Mouse (Mus musculus): ENCODE results near the gene Rbl1. TPM values are rescaled to one million over a fixed set of nuclear protein-coding genes. Genes with fewer than 3 reads are reported as not detected.

Gene Rbl1
- polyA plus RNA-seq, 1 experiment from 2014 or later, result 15.6 TPM

GRCm38 (mm10) chr2:157164101-157164500 lies 40.2 kb downstream of the Rbl1 start:
- no peaks in the 10 kb centered on the region for H3K4me1 ChIP-seq (replicated peaks; ENCODE audit: insufficient read depth, low read length)
- no peak for DNase-seq (ENCODE audit: low spot score)
- no peak for TF ChIP-seq CTCF (IDR thresholded peaks at IDR 0.05; ENCODE audit: low read depth)
- H3K4me2 ChIP-seq (ENCODE audit: low read length), result no peak overlapping the region
- no peak overlapping the region for H3K4me3 ChIP-seq (replicated peaks; ENCODE audit: low read depth, low read length)
- no peak for ATAC-seq (replicated peaks; ENCODE audit: low FRiP score, low read depth)
- H3K36me3 ChIP-seq (ENCODE audit: insufficient read depth, low read length), result peaks cover 26% of the 10 kb centered on the region
- no peak overlapping the region for H3K27ac ChIP-seq
- WGBS, result 81% methylated on average over 2 of the region's 2 CpGs
- H3K27me3 ChIP-seq (ENCODE audit: insufficient read depth, low read length), result no peaks in the 10 kb centered on the region
- H3K9ac ChIP-seq (ENCODE audit: low read depth, low read length), result no peak overlapping the region
- no peaks in the 10 kb centered on the region for H3K9me3 ChIP-seq (replicated peaks; ENCODE audit: low read length)

DNA sequence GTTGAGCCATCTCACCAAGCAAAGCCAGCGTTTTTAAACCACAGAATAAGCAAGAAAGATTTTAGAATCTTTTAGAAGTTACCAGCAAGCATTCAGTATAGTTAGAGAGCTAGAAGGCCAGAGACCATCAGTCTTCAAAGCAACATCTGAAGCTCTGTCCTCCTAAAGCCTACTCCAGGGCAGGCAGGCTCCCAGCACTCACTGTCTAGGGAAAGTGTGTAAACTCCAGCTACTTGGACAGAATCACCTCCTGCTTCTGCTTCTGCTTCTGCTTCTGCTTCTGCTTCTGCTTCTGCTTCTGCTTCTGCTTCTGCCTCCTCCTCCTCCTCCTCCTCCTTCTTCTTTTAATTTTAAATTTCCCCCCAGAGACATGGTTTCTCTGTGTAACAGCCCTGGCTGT lies 48.3 kb downstream of the Rbl1 start:
- peaks cover 23% of the 10 kb centered on the region for H3K36me3 ChIP-seq (ENCODE audit: insufficient read depth, low read length)
- 80% methylated on average over 1 of the region's 1 CpGs for WGBS
- no peaks in the 10 kb centered on the region for H3K9me3 ChIP-seq (replicated peaks; ENCODE audit: low read length)
- no peak for TF ChIP-seq CTCF (IDR thresholded peaks at IDR 0.05; ENCODE audit: low read depth)
- H3K4me3 ChIP-seq (replicated peaks; ENCODE audit: low read depth, low read length), result no peak overlapping the region
- H3K27ac ChIP-seq, result no peak overlapping the region
- H3K4me1 ChIP-seq (replicated peaks; ENCODE audit: insufficient read depth, low read length), result no peaks in the 10 kb centered on the region
- no peak overlapping the region for H3K4me2 ChIP-seq (ENCODE audit: low read length)
- no peak overlapping the region for H3K9ac ChIP-seq (ENCODE audit: low read depth, low read length)
- no peaks in the 10 kb centered on the region for H3K27me3 ChIP-seq (ENCODE audit: insufficient read depth, low read length)
- ATAC-seq (replicated peaks; ENCODE audit: low FRiP score, low read depth) (no peak), DNase-seq (ENCODE audit: low spot score) (no peak)

DNA sequence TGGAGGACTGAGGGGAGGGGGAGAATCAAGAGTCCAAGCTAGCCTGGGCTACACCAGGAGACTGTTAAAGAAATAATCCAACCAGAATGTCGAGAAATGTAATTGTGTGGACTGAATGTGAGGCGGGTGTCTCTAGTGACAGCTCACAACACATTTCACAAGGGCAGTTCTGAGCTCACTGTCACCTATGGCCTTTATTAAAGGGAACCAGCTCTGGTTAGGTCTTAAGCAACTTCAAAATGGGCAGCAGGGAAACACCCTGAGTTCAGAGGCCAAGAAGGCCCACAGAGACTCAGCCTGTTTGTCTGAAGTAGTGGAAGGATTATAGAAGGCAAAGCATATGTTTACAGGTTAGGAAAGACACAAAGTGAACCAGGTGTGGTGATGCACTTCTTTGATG lies 51.1 kb downstream of the Rbl1 start:
- TF ChIP-seq CTCF (IDR thresholded peaks at IDR 0.05; ENCODE audit: low read depth), result no peak
- WGBS, result 84% methylated on average over 2 of the region's 2 CpGs
- Histone ChIP-seq H3K36me3 (ENCODE audit: insufficient read depth, low read length) (peaks cover 27% of the 10 kb centered on the region; the same call in 1 of the 2 replicates), H3K4me1 (replicated peaks; ENCODE audit: insufficient read depth, low read length) (no peaks in the 10 kb centered on the region), H3K27ac (no peak overlapping the region), H3K9ac (ENCODE audit: low read depth, low read length) (no peak overlapping the region), H3K4me2 (ENCODE audit: low read length) (no peak overlapping the region), H3K4me3 (replicated peaks; ENCODE audit: low read depth, low read length) (no peak overlapping the region), H3K9me3 (replicated peaks; ENCODE audit: low read length) (no peaks in the 10 kb centered on the region), H3K27me3 (ENCODE audit: insufficient read depth, low read length) (no peaks in the 10 kb centered on the region)
- no peak for ATAC-seq (replicated peaks; ENCODE audit: low FRiP score, low read depth)
- DNase-seq (ENCODE audit: low spot score), result no peak

- no peak for DNase-seq (ENCODE audit: low spot score)
- Histone ChIP-seq H3K27me3 (ENCODE audit: insufficient read depth, low read length) (no peaks in the 10 kb centered on the region), H3K27ac (no peak overlapping the region), H3K4me3 (replicated peaks; ENCODE audit: low read depth, low read length) (no peak overlapping the region), H3K36me3 (ENCODE audit: insufficient read depth, low read length) (peaks cover 32% of the 10 kb centered on the region), H3K4me2 (ENCODE audit: low read length) (no peak overlapping the region), H3K9ac (ENCODE audit: low read depth, low read length) (no peak overlapping the region), H3K9me3 (replicated peaks; ENCODE audit: low read length) (no peaks in the 10 kb centered on the region), H3K4me1 (replicated peaks; ENCODE audit: insufficient read depth, low read length) (no peaks in the 10 kb centered on the region)
- TF ChIP-seq CTCF (IDR thresholded peaks at IDR 0.05; ENCODE audit: low read depth), result no peak
- 88% methylated on average over 5 of the region's 5 CpGs for WGBS
- no peak for ATAC-seq (replicated peaks; ENCODE audit: low FRiP score, low read depth)
Measured at GRCm38 (mm10) chr2:157148417-157148816, 55.9 kb downstream of the Rbl1 start.

DNA sequence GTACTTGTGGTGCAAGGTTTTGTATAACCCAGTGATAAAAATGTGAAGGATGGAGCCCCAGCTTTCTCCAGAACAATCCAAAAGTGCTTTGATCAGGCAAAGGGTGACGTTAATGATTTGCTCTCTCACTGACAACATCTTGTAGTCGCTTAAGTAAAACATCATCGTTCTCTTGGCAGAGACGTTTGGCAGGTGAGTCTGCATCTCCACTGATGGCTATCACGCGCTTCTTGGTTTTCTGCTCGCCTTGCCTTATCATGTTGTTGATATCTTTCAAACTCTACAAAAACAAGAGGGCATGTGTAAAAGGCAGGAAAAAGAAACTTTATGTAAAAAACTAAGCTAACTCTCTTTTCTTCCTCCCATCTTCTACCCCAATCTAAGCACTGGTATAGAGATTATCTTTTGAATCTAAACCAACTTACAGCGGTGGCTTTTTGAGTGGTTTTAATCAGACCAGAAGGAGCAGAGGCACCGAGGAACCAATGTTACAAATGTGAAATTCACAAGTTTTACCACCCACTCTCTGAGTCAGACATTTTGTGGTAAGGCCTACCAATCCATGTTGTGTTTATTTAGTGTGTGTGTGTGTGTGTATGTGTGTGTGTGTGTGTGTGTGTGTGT lies 56.8 kb downstream of the Rbl1 start:
- ATAC-seq (replicated peaks; ENCODE audit: low FRiP score, low read depth) (no peak), DNase-seq (ENCODE audit: low spot score) (no peak)
- Histone ChIP-seq H3K9ac (ENCODE audit: low read depth, low read length) (no peak overlapping the region), H3K4me2 (ENCODE audit: low read length) (no peak overlapping the region), H3K27me3 (ENCODE audit: insufficient read depth, low read length) (no peaks in the 10 kb centered on the region), H3K4me1 (replicated peaks; ENCODE audit: insufficient read depth, low read length) (no peaks in the 10 kb centered on the region), H3K9me3 (replicated peaks; ENCODE audit: low read length) (no peaks in the 10 kb centered on the region), H3K4me3 (replicated peaks; ENCODE audit: low read depth, low read length) (no peak overlapping the region), H3K27ac (no peak overlapping the region), H3K36me3 (ENCODE audit: insufficient read depth, low read length) (peaks cover 29% of the 10 kb centered on the region)
- no peak for TF ChIP-seq CTCF (IDR thresholded peaks at IDR 0.05; ENCODE audit: low read depth)
- 79% methylated on average over 9 of the region's 9 CpGs for whole genome bisulfite sequencing

GRCm38 (mm10) chr2:157145173-157145572 lies 59.2 kb downstream of the Rbl1 start:
- H3K27me3 ChIP-seq (ENCODE audit: insufficient read depth, low read length), result no peaks in the 10 kb centered on the region
- H3K4me3 ChIP-seq (replicated peaks; ENCODE audit: low read depth, low read length), result no peak overlapping the region
- no peak overlapping the region for H3K4me2 ChIP-seq (ENCODE audit: low read length)
- ATAC-seq (replicated peaks; ENCODE audit: low FRiP score, low read depth), result no peak
- WGBS, result 62% methylated on average over 1 of the region's 1 CpGs
- no peaks in the 10 kb centered on the region for H3K9me3 ChIP-seq (replicated peaks; ENCODE audit: low read length)
- no peak for TF ChIP-seq CTCF (IDR thresholded peaks at IDR 0.05; ENCODE audit: low read depth)
- no peak overlapping the region for H3K27ac ChIP-seq
- H3K4me1 ChIP-seq (replicated peaks; ENCODE audit: insufficient read depth, low read length), result no peaks in the 10 kb centered on the region
- DNase-seq (ENCODE audit: low spot score), result no peak
- H3K9ac ChIP-seq (ENCODE audit: low read depth, low read length), result no peak overlapping the region
- peaks cover 24% of the 10 kb centered on the region for H3K36me3 ChIP-seq (ENCODE audit: insufficient read depth, low read length)

- no peak overlapping the region for H3K4me3 ChIP-seq (replicated peaks; ENCODE audit: low read depth, low read length)
- DNase-seq (ENCODE audit: low spot score) (no peak), ATAC-seq (replicated peaks; ENCODE audit: low FRiP score, low read depth) (no peak)
- H3K9me3 ChIP-seq (replicated peaks; ENCODE audit: low read length), result no peaks in the 10 kb centered on the region
- no peak overlapping the region for H3K4me2 ChIP-seq (ENCODE audit: low read length)
- WGBS, result 71% methylated on average over 5 of the region's 5 CpGs
- peaks cover 18% of the 10 kb centered on the region for H3K36me3 ChIP-seq (ENCODE audit: insufficient read depth, low read length)
- H3K27ac ChIP-seq, result no peak overlapping the region
- no peaks in the 10 kb centered on the region for H3K27me3 ChIP-seq (ENCODE audit: insufficient read depth, low read length)
- no peak overlapping the region for H3K9ac ChIP-seq (ENCODE audit: low read depth, low read length)
- no peaks in the 10 kb centered on the region for H3K4me1 ChIP-seq (replicated peaks; ENCODE audit: insufficient read depth, low read length)
- no peak for TF ChIP-seq CTCF (IDR thresholded peaks at IDR 0.05; ENCODE audit: low read depth)
Measured at GRCm38 (mm10) chr2:157144132-157144531, 60.2 kb downstream of the Rbl1 start.
